Mouse (Mus musculus): Measurements from ENCODE around the gene N4bp2. TPM values are rescaled to one million over a fixed set of nuclear protein-coding genes. Genes with fewer than 3 reads are reported as not detected.

N4bp2 gene
- polyA plus RNA-seq, 1 experiment from 2014 or later: 37.4 TPM

DNA sequence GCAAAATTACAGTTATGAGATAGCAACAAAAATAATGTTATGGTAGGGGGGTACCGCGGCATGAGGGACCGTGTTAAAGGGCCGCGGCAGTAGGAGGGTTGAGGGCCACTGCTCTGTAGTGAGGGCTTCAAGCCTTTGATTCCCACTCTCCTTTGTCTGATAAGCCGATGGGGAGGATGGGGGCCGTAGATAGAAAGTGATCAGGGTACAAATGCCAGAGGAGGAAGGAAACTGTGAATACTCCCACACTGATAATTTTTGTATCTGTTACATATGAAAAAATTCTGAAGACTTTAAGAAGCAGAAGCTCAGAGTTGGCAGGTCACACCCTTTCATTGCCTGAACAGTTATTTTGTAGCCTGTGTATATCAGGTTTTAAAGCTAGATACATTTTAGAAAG is 79.6 kb downstream of the N4bp2 start:
- Histone ChIP-seq H3K36me3 (no peaks in the 10 kb centered on the region), H3K27me3 (no peaks in the 10 kb centered on the region), H3K9ac (no peak overlapping the region), H3K4me2 (replicated peaks) (no peak overlapping the region), H3K4me3 (no peak overlapping the region), H3K27ac (no peak overlapping the region), H3K4me1 (no peaks in the 10 kb centered on the region), H3K9me3 (replicated peaks) (no peaks in the 10 kb centered on the region)
- ATAC-seq (ENCODE audit: low FRiP score): no peak
- WGBS: 94% methylated on average over 7 of the region's 7 CpGs

DNA sequence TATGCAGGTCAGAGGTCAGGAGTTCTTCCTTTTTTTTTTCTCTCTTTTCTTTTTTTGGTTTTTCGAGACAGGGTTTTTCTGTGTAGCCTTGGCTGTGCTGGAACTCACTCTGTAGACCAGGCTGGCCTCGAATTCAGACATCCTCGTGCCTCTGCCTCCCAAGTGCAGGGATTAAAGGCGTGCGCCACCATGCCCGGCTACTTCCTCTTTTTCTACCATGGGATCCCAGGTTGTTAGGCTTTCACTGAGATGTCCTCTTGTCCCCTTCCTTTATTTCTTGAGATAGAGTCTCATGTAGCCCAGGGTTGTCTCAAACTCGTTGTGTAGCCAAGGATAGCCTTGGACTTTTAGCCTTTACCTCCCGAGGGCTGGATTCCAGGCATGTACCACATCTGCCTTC is 83.2 kb downstream of the N4bp2 start:
- ATAC-seq (ENCODE audit: low FRiP score): no peak
- Histone ChIP-seq H3K9ac (no peak overlapping the region), H3K4me3 (no peak overlapping the region), H3K36me3 (no peaks in the 10 kb centered on the region), H3K4me1 (no peaks in the 10 kb centered on the region), H3K4me2 (replicated peaks) (no peak overlapping the region), H3K27ac (no peak overlapping the region), H3K27me3 (no peaks in the 10 kb centered on the region), H3K9me3 (replicated peaks) (no peaks in the 10 kb centered on the region)
- 91% methylated on average over 8 of the region's 8 CpGs for WGBS

DNA sequence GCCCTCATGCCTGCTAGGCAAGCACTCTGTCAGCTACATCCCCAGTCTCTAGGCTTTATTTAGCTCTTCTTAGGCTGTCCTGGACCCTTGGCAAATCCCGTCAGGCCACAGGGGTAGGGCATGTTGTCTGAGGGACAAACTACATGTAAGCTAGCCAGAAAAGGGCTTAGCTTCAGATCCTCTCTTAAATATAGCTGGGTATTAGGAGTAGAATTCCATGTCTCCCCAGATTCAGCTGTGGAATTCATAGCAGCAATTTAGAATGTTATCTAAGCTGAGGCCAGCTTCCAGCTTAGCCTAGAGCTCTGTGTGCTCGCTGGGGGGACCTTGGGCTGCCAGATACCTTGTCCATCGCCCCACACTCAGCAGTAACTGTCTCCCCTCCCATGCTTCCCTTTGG is 83.6 kb downstream of the N4bp2 start:
- no peak for ATAC-seq (ENCODE audit: low FRiP score)
- Histone ChIP-seq H3K4me1 (no peaks in the 10 kb centered on the region), H3K27me3 (no peaks in the 10 kb centered on the region), H3K9me3 (replicated peaks) (no peaks in the 10 kb centered on the region), H3K27ac (no peak overlapping the region), H3K9ac (no peak overlapping the region), H3K36me3 (no peaks in the 10 kb centered on the region), H3K4me3 (no peak overlapping the region), H3K4me2 (replicated peaks) (no peak overlapping the region)
- WGBS: 80% methylated on average over 3 of the region's 3 CpGs

DNA sequence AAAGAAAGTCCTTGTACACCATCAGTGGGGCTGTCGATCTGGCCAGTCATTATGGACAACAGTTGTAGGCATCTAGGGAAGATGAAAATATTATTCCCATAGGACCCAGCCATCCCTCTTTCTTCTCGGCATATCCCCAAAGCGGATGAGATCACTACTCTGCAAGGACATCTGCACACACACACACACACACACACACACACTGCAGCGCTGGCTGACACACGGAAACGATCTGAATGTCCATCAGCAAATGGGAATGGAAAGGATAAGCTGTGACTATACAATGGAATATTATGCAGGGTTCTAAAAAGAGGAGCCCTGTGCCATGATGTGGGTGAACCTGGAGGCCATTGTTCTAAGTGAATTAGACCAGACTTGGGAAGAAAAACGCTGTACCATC is 84.3 kb downstream of the N4bp2 start:
- Histone ChIP-seq H3K9ac (no peak overlapping the region), H3K4me3 (no peak overlapping the region), H3K36me3 (no peaks in the 10 kb centered on the region), H3K27me3 (no peaks in the 10 kb centered on the region), H3K4me2 (replicated peaks) (no peak overlapping the region), H3K9me3 (replicated peaks) (no peaks in the 10 kb centered on the region), H3K4me1 (no peaks in the 10 kb centered on the region), H3K27ac (no peak overlapping the region)
- WGBS: 90% methylated on average over 7 of the region's 7 CpGs
- ATAC-seq (ENCODE audit: low FRiP score): no peak

DNA sequence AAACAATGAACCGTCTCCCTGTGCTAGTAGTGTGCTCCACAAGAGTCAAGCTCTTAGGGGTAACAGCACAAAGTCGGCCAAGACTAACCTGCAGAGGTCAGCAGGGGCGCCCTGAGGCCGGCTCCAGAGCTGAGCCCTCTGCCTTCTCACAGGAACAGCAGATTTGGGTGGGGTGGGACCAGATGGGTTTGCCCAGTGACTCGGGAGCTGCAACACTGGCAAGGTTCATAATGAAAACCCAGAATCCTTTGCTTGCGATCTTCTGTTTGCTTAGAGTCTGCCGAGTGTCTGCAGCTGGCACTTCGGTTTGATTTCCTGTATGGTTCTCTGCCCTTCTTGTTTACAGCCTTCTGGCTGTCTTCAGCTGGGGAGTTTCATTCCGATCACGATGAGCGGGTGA is 87.4 kb downstream of the N4bp2 start:
- H3K9me3 ChIP-seq (replicated peaks): no peaks in the 10 kb centered on the region
- no peak overlapping the region for H3K27ac ChIP-seq
- H3K36me3 ChIP-seq: no peaks in the 10 kb centered on the region
- H3K4me2 ChIP-seq (replicated peaks): no peak overlapping the region
- no peaks in the 10 kb centered on the region for H3K4me1 ChIP-seq
- H3K9ac ChIP-seq: no peak overlapping the region
- no peaks in the 10 kb centered on the region for H3K27me3 ChIP-seq
- no peak overlapping the region for H3K4me3 ChIP-seq
- WGBS: 73% methylated on average over 11 of the region's 11 CpGs
- ATAC-seq (ENCODE audit: low FRiP score): no peak

DNA sequence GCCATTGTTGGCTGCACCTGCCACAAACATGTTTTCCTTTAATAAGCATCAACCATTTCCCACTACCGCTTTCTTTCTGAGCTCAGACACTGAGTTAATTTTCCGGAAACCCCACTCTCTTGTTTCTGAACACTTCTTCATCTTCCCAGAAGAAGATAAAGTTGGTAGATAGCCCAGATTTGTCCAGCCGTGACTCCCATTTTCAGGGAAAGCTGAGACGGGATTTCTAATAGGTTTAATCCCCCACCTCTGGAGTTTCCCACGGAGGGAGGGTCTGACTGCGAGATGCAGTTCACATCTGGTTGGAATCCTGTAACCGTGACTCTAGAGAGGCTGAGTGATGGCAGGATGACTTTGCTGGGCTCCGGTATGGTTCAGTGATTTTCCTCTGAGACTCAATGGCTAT is 91.5 kb downstream of the N4bp2 start:
- H3K9ac ChIP-seq: no peak overlapping the region
- H3K27ac ChIP-seq: no peak overlapping the region
- no peak overlapping the region for H3K4me3 ChIP-seq
- H3K4me1 ChIP-seq: no peaks in the 10 kb centered on the region
- H3K4me2 ChIP-seq (replicated peaks): no peak overlapping the region
- ATAC-seq (ENCODE audit: low FRiP score): no peak
- H3K36me3 ChIP-seq: no peaks in the 10 kb centered on the region
- no peaks in the 10 kb centered on the region for H3K27me3 ChIP-seq
- no peaks in the 10 kb centered on the region for H3K9me3 ChIP-seq (replicated peaks)
- 54% methylated on average over 8 of the region's 8 CpGs for WGBS

DNA sequence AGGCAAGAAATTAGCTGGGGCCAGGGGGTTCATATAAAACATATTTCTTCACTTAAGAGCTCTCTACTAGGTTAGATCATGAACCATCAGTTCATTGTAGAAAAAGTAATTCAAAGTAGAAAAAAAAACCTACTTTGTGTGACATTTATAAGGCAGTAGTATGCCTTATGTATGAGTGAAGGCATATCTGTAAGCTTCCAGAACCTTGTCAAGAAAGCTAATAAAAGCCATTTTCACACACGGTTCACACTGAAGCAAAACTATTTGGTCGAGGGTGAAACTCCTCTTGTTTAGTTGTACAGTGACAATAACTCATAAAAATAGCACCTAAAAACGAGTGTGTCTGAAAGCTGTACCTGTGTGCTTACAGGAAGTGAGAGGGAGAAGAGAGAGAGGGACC is 92.2 kb downstream of the N4bp2 start:
- no peak overlapping the region for H3K4me3 ChIP-seq
- H3K27me3 ChIP-seq: no peaks in the 10 kb centered on the region
- ATAC-seq (ENCODE audit: low FRiP score): no peak
- no peaks in the 10 kb centered on the region for H3K9me3 ChIP-seq (replicated peaks)
- no peaks in the 10 kb centered on the region for H3K36me3 ChIP-seq
- H3K9ac ChIP-seq: no peak overlapping the region
- 72% methylated on average over 3 of the region's 3 CpGs for WGBS
- H3K4me1 ChIP-seq: no peaks in the 10 kb centered on the region
- no peak overlapping the region for H3K4me2 ChIP-seq (replicated peaks)
- no peak overlapping the region for H3K27ac ChIP-seq

DNA sequence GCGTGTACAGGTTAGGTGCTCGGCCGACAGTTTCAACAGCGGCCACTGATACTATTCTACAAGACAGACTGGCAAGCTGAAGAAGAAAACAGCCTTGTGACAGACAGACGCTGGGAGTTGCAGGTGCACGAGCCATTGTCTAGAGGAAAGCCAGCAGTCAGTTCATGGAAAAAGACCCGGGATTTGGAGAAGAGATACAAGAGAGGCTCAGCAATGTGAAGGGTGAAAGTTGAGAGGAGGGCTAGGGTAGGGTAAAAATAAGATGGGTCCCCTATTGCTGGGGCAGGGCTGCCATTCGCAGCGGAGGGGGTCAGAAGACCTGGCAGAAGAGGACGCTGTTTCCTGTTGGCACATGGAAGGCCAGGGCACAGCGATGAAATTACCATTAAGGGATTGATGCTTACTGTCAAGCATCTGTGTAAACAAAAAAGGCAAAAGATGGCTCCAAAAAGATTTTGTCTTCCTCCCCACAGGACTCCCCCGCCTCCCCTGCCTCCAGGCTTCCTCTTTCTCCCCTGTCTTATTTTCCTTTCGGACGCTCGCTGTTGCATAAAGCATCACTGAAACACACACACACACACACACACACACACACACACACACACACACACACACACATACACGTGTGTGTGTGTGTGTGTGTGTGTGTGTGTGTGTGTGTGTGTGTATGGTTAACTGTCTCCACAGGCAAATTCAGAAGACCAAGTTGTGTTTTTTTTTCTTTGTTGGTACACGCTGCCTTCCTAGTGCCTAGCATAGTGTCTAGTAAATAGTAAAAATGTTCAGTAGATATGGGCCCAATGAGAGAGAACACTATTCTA is 93.5 kb downstream of the N4bp2 start:
- H3K9me3 ChIP-seq (replicated peaks): no peaks in the 10 kb centered on the region
- H3K27me3 ChIP-seq: no peaks in the 10 kb centered on the region
- WGBS: 82% methylated on average over 16 of the region's 17 CpGs
- no peak overlapping the region for H3K27ac ChIP-seq
- no peaks in the 10 kb centered on the region for H3K4me1 ChIP-seq
- H3K9ac ChIP-seq: no peak overlapping the region
- no peaks in the 10 kb centered on the region for H3K36me3 ChIP-seq
- ATAC-seq (ENCODE audit: low FRiP score): no peak
- H3K4me2 ChIP-seq (replicated peaks): no peak overlapping the region
- H3K4me3 ChIP-seq: no peak overlapping the region

DNA sequence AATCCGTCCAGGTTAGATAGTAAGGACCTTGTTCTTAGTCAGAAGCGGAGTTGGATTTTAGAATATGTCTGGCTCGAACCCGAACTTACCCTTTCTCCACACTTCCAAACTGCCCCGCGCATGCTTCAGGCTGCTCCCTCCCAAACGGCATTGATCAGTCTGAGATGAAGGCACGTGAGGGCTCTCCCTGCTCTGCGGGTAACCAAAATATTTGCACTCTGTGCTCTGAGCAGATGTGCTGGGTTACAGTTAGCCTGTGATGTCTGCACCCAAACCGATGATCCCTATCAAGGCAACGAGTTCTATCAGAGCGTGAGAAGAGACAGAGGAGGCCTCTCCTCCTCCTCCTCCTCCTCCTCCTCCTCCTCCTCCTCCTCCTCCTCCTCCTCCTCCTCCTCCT is 94.6 kb downstream of the N4bp2 start:
- H3K4me3 ChIP-seq: no peak overlapping the region
- ATAC-seq (ENCODE audit: low FRiP score): no peak
- no peak overlapping the region for H3K4me2 ChIP-seq (replicated peaks)
- no peaks in the 10 kb centered on the region for H3K9me3 ChIP-seq (replicated peaks)
- H3K36me3 ChIP-seq: no peaks in the 10 kb centered on the region
- H3K27me3 ChIP-seq: no peaks in the 10 kb centered on the region
- WGBS: 73% methylated on average over 12 of the region's 12 CpGs
- H3K4me1 ChIP-seq: no peaks in the 10 kb centered on the region
- no peak overlapping the region for H3K9ac ChIP-seq
- no peak overlapping the region for H3K27ac ChIP-seq

DNA sequence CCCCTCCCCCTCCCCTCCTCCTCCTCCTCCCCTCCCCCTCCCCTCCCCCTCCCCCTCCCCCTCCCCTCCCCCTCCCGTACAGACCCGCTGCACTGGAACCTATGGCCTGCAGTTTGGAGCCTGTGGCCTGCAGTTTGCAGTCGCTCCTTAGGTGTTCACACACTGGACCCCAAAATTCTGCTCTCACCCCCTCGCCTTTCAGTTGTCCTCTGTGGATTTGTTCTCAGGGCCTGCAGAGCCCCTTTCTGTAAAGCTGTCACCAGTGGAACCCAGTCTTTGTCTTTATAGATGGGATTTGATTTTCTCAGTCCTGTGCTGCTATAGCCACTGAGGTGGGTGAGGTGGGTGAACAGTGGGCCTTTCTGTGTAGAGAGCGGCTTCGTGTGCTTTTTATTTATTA is 95.0 kb downstream of the N4bp2 start:
- Histone ChIP-seq H3K4me3 (no peak overlapping the region), H3K9me3 (replicated peaks) (no peaks in the 10 kb centered on the region), H3K36me3 (no peaks in the 10 kb centered on the region), H3K9ac (no peak overlapping the region), H3K27ac (no peak overlapping the region), H3K27me3 (no peaks in the 10 kb centered on the region), H3K4me1 (no peaks in the 10 kb centered on the region), H3K4me2 (replicated peaks) (no peak overlapping the region)
- ATAC-seq (ENCODE audit: low FRiP score): no peak
- 84% methylated on average over 4 of the region's 6 CpGs for WGBS

DNA sequence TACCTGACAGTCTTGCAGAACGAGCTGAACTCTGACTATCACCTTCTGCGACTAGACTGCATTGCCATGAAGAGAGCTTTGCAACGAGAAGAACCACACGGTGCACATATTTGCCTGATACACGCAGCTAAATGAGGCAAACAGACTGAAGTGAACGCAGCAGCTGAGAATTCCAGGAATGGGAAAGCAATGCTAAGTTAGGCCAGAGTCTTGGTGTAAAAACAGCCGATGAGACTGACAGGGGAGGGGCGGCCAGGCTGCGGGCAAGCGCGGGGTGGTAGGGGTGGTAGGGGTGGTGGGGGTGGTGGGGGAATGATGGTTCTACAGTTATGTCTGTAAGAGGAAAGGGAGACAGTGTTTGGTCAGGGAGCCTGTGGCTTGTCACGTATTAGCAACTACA is 95.6 kb downstream of the N4bp2 start:
- Histone ChIP-seq H3K36me3 (no peaks in the 10 kb centered on the region), H3K27ac (no peak overlapping the region), H3K4me3 (no peak overlapping the region), H3K4me2 (replicated peaks) (no peak overlapping the region), H3K4me1 (no peaks in the 10 kb centered on the region), H3K9ac (no peak overlapping the region), H3K9me3 (replicated peaks) (no peaks in the 10 kb centered on the region), H3K27me3 (no peaks in the 10 kb centered on the region)
- 74% methylated on average over 12 of the region's 12 CpGs for WGBS
- no peak for ATAC-seq (ENCODE audit: low FRiP score)

DNA sequence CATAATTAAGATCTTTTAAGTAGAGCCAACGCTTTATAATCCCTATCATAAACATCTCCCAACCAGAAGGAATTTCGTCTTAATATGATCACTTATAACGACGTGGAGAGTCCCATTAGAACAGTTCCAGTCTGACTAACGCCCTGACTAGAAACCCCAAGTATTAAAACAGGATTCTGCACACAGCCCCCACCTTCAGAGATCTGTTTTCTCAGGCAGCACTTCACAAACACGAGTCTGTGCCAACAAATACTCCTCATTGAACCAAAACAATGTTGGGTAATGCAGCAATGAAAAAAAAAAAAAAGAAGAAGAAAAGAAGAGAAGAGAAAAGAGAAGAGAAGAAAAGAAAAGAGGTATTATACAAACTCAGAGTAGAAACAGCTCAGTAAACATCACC is 96.1 kb downstream of the N4bp2 start:
- Histone ChIP-seq H3K9me3 (replicated peaks) (no peaks in the 10 kb centered on the region), H3K4me2 (replicated peaks) (no peak overlapping the region), H3K27ac (no peak overlapping the region), H3K27me3 (no peaks in the 10 kb centered on the region), H3K36me3 (no peaks in the 10 kb centered on the region), H3K4me1 (no peaks in the 10 kb centered on the region), H3K9ac (no peak overlapping the region), H3K4me3 (no peak overlapping the region)
- 70% methylated on average over 6 of the region's 6 CpGs for WGBS
- ATAC-seq (ENCODE audit: low FRiP score): no peak

DNA sequence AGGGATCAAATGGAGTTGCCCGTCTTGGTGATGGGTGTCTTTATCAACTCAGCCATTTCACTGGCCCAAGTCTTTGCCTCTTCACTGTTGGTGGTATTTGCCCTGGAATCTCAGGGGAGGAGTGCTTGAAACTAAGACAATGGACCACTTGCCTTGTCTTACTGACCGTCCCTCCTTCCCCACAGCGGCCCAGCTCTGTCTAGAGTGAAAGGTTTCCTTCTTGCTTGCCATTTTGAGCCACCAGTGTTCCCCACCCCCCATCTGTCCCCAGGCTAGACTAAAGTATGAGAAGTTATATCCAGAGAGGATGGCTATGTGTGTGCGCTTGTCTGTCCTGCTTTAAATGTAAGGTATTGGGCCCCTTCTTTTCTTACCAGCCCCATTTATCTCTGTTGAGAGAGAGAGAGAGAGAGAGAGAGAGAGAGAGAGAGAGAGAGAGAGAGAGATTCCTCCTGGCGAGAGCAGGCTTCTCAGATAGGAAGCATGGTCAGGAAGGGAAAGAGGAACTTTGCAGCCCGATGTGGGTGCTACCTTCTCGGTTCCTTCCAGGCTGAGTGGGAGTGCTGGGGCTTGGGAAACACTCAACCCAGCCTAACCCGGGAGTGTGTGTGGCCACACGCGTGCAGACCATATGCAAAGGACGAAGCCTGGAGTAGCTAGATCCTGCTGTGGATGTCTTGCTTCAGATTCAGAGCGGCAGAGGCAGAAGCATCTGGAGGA is 97.1 kb downstream of the N4bp2 start:
- H3K4me1 ChIP-seq: no peaks in the 10 kb centered on the region
- ATAC-seq (ENCODE audit: low FRiP score): no peak
- WGBS: 66% methylated on average over 12 of the region's 12 CpGs

More for the DNA sequence above, 97.1 kb downstream of the N4bp2 start:
- Histone ChIP-seq H3K36me3 (no peaks in the 10 kb centered on the region), H3K9ac (no peak overlapping the region), H3K27me3 (no peaks in the 10 kb centered on the region), H3K9me3 (replicated peaks) (no peaks in the 10 kb centered on the region), H3K4me2 (replicated peaks) (no peak overlapping the region), H3K4me3 (no peak overlapping the region), H3K27ac (no peak overlapping the region)
